Mouse (Mus musculus) 3T3-L1 (cell line): ENCODE measurements at regions not wholly inside any gene's neighbourhood (a gene's known extent, or its start where the extent isn't known, plus 50 kb on each side); places are given as distances from the start of the nearest gene placed in this dataset.
A peak's percentile ranks its signal among the peaks of the same experiment; 100 is the strongest.

Experiments used
- DNase-seq: peaks from one replicate; pipeline ENCODE4 v3.0.0-alpha.2; 2015; ENCODE audit warnings: low read depth, low spot score

- peak; percentile 18 for DNase-seq
Observed at GRCm38 (mm10) chr10:112863808-112864207, 65.0 kb downstream of the Atxn7l3b start.

GRCm38 (mm10) chr10:112863375-112863774 lies 65.4 kb downstream of the Atxn7l3b start:
- DNase-seq: peak; percentile 24

DNA sequence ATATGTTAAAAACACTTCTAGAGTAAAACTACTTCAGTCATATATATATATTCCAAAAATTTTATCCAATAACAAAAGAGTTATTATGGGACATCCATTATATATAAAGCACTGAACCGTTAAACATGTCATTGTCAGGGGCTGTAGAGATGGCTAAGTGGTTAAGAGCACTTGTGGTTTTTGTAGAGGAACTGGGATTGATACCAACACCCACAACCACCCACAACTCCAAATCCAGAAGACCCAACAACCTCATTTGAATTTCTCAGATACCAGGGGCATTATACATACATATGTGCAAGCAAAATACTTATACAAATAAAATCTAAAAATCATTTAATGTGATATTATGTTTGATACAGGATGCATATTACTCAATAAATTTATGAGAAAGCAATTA lies 76.8 kb downstream of the Atxn7l3b start:
- DNase-seq: no peak

DNA sequence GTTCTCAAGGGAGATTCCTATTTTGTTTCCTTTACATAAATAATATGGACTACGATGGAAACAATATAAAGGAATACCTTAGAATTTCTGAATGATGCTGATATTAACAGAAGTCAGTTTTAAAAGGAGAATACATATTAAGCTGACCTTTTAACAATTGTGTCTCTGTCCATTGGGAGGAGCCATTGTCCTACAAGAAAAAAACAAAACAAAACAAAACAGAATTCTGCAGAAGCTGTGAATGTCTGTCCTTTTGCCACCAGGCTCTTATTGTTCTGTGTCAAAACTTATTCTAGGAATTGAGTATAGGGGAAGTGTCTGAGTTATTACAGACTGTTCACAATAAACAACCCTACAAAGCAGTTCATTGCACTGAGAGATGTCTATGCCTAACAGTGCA lies 82.6 kb downstream of the Atxn7l3b start:
- peak; percentile 55 for DNase-seq

DNA sequence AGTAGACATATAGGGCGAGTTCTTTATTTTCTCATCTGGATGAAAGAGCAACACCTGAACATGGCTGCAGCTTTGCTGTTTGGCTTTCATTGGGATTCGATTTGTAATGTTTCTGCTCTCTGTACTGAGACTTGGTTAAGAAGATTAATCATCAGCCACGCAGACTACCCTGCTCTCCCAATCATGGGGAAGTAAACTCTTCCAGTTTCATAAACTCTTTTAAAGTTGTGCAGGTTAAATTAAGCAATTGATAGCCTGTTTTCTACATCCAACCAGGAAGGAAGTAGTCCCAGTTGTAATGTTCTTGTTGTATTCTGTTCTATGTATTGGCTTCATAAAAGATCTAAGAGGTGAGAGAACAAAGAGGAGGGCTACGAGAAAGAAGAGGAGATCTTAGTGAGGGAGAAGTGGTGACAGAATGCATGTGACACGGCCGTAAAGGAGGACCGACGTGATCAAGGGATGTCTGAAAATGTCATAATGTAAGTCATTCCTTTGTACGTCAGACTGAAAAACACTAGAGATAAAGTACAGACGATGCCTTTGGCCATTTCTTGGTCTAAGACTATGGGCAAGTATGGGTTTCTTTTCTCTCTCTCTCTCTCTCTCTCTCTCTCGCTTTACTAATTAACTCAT lies 91.3 kb downstream of the Atxn7l3b start:
- DNase-seq: no peak

GRCm38 (mm10) chr10:112835970-112836369 lies 92.8 kb downstream of the Atxn7l3b start:
- DNase-seq: no peak

DNA sequence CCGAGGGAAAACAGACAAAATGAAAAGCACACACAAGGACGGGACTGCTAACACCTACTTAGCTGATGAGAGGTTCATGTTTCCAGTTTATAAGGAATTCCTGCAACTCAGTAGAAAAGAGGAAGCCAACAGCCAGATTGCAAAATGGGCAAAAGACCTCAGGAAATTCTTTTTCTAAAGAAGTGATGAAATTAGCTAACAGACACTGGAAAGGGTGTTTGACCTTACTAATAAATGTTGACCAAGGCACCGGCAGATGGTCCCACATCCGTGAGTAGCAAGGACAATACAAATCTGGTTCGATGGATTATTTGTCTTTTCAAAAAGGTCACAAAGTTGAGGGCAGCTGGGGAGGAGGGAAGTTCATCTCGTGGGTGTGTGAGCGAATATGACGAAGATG lies 93.3 kb downstream of the Atxn7l3b start:
- no peak for DNase-seq

- peak; percentile 64 for DNase-seq
Observed at GRCm38 (mm10) chr10:112810181-112810580, 118.6 kb downstream of the Atxn7l3b start.

- peak; percentile 66 for DNase-seq
Observed at GRCm38 (mm10) chr10:112803557-112803956, 125.2 kb downstream of the Atxn7l3b start.

DNA sequence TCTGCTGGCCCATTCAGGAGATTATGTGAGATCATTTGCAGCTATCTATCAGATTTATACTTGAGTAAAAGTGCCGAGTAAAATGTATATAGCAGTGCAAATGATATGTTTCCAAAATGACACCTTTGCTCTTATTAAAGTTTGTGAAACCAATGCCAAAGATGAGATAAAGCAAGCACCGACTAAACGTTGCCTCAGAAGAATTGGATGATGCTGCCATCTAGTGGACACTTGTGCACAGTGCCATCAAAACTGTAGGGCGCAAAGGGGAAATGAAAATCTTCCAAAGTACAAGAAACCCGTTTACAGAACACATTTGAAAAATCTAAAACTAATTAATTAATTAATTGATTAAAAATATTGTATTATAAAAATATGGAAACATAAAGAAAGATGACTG lies 127.2 kb downstream of the Atxn7l3b start:
- peak; percentile 82 for DNase-seq

- DNase-seq: no peak
Observed at GRCm38 (mm10) chr10:112798603-112799002, 130.2 kb downstream of the Atxn7l3b start.

DNA sequence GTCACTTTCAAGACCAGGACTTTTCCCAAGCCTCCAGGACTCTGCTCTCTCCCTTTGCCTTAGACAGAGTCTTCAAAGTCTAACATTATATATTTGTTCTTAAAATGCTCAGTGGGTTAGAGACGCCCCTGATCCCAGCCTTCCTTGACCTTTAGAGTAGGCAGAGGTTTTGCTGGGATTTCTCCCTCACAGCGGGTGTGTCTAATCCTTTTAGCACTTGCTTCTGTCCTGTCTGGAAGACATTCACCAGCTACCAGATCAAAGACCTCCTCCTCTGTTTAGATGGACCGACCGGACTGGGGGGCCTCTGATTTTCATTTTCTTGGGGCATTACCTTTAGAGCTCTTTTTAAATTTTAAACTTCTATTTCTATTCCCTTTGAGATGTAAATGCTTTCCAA lies 130.7 kb downstream of the Atxn7l3b start:
- DNase-seq: no peak

DNA sequence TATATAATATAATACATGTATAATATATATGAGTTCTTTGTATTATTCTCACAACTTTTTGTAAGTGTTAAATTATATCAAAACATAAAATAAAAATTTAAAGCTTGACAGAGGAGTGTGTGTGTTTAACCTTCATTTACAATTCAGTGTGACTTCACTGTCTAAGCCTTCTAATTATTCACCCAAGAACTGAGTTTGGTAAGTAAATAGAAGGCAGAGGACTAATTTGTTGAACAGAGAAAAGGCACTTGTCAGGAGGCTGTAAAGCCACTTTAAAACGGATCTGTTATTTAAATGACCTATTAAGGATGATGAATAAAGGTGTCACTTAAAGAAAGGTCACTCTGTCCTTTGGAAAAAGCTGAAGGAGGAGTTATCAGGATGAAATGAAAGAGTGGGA lies 132.9 kb downstream of the Atxn7l3b start:
- no peak for DNase-seq

GRCm38 (mm10) chr10:112795473-112795872 lies 133.3 kb downstream of the Atxn7l3b start:
- peak; percentile 31 for DNase-seq

DNA sequence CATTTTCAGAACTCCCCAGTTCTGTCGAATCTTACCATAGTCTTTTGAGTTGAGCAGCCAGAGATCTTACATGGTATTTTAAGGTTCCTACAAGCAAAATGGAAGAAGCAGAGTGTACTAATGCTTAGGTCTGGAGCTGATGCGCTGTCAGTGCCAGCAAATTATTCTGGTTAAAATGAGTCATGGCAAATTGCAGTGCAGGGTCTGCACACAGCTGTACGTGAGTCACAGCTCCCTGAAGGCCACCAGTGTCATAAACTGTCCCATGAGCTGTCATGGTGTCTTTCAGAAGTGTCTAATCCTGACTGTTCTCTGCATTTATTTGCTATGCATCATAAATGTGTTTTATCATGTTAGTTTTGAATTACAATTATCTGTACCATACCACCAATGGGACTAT lies 140.6 kb downstream of the Atxn7l3b start:
- DNase-seq: peak; percentile 73

DNA sequence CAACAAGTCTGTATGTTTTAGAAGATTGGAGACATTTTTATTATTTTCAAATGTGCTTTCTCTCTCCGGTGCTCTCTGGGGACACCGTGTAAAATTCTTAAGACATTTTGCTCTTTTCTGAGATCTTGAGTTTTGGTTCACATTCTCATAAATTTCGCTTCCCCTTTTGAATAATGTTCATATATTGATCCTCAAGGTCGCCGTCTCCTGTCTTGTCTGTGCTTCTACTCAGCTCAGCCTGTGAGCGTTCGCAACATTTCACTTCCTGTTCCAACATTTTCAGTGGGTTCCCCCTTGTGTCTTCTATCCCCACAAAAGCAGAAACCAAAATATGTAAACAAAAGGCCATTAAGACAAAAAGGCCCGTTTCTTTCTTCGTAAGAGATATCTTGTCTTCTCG lies 154.5 kb downstream of the Atxn7l3b start:
- DNase-seq: no peak

DNA sequence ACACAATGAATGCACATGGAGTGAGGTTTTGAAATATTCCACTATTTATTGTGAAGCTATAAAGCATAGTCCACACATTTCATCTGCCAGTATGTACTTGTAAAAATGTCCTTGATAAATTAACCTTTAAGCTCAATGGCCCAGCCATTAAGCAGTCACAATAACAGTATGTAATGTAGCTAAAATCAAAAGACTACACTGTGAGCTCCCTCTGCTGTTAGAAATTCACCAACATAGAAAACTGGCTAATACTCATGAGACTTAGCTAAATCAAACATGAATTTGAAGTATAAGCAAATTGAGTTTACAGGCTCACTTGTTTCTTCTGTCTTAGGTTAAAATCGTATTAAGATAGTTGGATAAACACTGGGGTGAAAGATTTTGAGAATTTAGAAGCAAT lies 182.1 kb downstream of the Atxn7l3b start:
- peak; percentile 75 for DNase-seq

DNA sequence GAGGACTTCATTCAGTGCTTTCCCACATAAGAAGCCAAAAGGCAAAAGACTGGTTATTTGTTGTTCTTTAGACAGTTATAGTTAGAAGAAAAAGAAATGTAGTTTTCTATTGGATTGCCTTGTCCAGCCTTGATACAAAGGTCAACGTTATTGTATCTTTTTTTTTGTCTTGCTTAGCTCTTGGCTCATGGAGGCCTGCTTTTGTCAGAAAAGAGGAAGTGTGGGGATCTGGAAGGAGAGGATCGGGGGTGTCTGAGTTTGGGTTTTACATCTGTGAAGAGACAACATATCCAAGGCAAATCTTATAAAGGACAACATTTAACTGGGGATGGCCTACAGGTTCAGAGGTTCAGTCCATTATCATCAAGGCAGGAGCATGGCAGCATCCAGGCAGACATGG lies 185.3 kb downstream of the Atxn7l3b start:
- no peak for DNase-seq

- no peak for DNase-seq
Observed at GRCm38 (mm10) chr10:112742123-112742522, 186.7 kb downstream of the Atxn7l3b start.
